Mouse (Mus musculus) brain, embryonic 18.5 days (tissue): Measurements from ENCODE around the gene Crocc.
A peak's percentile ranks its signal among the peaks of the same experiment; 100 is the strongest.

Experiments used
- DNase-seq: peaks from one replicate; pipeline ENCODE4 v3.0.0-alpha.2; 2012; ENCODE audit warnings: low read depth, low spot score

Gene Crocc

DNA sequence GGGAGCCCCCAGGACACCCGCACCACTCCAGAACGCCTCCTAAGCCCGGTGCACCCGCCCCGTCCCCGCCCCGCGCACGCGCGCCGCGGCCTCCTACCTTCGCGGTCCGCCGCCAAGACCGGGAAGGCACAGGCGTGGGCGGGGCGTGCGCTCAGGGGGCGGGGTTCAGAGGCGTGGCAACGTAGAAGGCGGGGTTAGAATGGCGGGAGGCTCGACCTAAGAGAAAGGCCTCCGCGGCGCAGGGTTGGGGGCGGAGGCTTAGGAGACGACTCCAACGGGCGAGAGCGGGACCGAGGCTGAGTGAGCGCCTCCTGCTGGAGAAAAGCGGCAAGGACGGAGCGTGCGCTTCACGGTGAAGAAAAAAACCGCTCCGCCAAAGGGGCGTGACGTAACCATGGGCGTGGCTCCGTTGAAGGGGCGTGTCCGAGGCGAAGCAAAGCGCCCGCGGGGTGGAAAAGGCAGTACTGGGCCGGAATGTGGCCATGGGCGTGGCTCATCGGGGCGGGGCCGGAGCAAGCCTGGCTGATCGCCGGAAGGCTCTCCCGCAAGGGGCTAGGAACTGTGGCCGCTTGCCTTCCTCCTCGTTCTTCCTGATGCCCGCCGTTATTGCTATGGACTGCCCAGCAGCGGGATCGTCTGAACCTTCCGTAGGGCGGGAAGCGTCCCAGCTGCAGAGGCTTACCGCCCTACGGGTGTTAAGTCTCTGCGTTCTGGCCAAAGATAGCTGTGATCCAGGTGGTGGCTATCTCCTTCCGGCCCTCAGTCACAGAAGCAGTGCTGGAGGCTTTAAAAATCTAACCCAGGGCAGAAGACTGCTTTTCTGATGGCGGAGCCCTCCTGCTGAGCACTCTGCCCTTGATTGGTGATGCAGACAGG lies at the start of gene Crocc:
TSS of gene Crocc (minus strand) at position 125 of the 876 bp plus-strand sequence.
- peak; percentile 97 for DNase-seq

DNA sequence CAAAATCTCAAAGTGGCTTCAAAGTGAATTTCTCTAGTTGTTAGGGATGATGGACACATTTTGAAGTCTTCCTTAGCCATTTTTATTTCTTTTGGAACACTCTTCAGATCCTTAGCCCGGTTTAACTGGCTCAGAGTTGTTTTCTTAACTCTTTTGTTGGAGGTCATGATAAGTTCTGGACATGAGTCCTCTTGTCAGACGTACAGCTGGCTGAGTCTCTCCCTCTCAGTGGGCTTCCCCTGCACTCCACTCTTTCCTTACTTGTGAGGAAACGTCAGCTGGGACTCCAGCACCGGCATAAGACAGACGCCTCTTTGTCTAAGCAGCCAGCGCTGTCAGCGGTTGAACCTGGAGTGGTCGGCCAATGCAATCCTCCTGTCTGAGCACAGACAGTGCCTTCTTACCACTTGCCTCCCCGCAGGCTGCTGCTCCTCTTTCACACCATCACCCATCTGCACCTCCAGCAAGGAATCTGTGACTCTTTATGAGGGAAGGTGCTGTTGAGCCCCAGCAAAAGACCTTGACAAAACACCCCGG lies 47.9 kb upstream of the Crocc start:
- no peak for DNase-seq

- DNase-seq, result no peak
These were observed 46.3 kb upstream of the Crocc start for GRCm38 (mm10) chr4:141106526-141107183.

DNA sequence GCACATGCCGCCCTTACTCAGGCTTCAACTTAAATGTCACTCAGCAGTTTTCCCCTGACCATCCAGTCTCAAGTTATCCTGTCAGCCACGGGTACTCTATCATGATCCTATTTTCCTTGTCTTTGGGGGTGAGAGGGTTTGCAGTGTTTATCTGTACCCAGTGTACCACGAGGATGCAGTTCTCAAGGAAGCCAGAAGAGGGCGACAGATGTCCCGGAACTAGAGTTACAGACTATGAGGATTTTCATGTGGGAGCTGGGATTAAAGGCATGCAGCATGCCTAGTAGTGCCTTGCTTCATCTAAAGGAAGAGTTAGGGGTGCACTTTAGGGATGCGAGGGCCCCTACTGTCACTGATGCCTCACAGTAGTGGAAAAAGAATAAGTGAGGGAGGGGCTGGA lies 41.5 kb upstream of the Crocc start:
- no peak for DNase-seq

DNA sequence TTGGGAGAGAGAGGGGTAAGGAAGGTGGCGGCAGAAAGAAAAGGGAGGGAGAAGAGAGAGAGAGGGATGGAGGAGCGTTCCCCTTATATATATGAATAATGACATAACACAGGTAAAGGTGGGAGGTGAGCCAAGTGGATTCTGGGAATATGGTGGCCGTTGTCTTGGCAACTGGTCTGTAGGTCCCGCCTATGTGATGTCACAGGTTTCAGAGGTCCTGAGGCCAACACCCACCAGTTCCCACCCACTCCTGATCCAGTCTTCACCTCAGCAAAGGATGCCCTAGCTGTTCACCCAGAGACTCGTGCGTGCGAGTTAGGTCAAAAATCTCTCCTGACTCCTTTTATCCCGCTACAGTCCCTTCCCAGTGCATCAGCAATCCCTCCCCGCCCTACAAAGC lies 40.9 kb upstream of the Crocc start:
- no peak for DNase-seq

GRCm38 (mm10) chr4:141099956-141100355 lies 39.6 kb upstream of the Crocc start:
- no peak for DNase-seq

- no peak for DNase-seq
These were observed 38.6 kb upstream of the Crocc start for GRCm38 (mm10) chr4:141098935-141099334.

GRCm38 (mm10) chr4:141096710-141097109 lies 36.4 kb upstream of the Crocc start:
- DNase-seq, result no peak

DNA sequence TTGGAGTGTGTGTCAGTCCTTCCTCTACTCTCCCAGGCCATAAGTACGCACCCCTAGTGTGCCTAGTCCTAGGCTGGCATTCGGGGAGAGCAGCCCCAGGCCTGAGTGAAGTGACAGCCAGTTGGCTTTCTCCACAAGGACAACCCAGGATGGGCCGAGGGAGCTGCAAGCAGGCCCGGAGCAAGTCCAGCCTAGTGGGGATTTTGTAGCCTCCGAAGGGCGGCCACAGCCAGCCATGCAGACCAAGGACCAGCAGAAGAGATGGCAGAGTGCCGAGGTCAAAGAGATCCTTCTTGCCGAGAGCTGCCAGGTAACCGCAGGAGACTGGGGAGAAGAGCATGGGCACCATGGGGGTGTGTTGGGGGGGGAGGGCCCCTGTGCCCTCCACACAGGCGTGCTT lies 34.7 kb upstream of the Crocc start:
- DNase-seq, result no peak

GRCm38 (mm10) chr4:141088714-141089113 lies 28.4 kb upstream of the Crocc start:
- DNase-seq, result no peak

- no peak for DNase-seq
These were observed 27.7 kb upstream of the Crocc start, which contains the start of gene Spata21 for GRCm38 (mm10) chr4:141088033-141088432. Spata21 (plus strand) TSS chr4:141088333.

GRCm38 (mm10) chr4:141086862-141087261 lies 26.5 kb upstream of the Crocc start:
- DNase-seq, result no peak

DNA sequence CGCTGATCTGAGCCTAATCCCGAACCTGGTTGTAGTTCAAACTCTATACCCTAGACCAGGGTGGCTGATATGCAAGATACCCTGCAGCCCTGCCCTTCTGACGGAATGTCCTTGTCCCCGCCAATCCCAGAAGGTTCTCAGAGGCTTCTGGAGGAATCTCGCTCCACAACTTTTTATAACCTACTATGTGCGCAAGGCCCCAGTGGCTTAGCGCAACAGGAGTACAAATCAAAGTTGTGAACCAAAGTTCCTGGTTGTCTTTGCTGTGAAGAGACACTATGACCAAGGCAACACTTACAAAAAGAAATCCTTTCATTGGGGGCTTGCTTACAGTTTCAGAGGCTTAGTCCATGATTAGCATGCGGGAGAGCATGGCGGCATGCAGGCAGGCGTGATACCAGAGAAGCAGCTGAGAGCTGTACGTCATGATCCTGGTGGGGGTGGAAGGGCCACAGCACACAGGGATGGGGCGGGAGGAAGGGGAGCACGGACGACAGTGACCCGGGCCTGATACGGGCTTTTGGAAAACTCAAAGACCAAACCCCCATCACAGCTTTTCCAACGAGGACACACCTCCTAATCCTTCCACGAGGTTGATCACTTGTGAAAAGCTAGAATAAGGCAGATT lies 18.3 kb upstream of the Crocc start:
- no peak for DNase-seq

GRCm38 (mm10) chr4:141077681-141078509 lies 17.5 kb upstream of the Crocc start, which contains the start of gene Necap2:
Necap2 (minus strand) TSS chr4:141078357.
- peak; percentile 86 for DNase-seq

GRCm38 (mm10) chr4:141076761-141077506 lies 16.6 kb upstream of the Crocc start:
- DNase-seq, result no peak

DNA sequence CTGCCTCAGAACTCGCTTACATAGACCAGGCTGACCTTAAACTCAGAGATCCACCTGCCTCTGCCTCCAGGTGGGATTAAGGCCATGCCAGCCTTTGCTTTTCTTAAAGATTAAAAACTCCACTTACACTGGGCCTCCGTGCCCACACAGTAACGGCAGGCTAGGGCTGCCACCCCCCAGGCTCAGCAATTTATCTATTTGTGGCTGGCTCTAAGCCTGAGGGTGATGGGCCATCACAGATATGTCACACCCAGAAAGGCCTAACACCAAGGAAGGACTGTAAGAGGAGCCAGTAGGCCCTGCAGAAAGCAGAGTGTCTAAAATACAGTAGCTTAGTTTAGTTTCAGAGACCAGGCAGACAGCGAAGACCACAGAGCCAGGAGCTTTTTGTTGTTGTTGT lies 13.8 kb upstream of the Crocc start:
- DNase-seq, result no peak

- DNase-seq, result no peak
These were observed 13.3 kb upstream of the Crocc start for GRCm38 (mm10) chr4:141073661-141074060.

DNA sequence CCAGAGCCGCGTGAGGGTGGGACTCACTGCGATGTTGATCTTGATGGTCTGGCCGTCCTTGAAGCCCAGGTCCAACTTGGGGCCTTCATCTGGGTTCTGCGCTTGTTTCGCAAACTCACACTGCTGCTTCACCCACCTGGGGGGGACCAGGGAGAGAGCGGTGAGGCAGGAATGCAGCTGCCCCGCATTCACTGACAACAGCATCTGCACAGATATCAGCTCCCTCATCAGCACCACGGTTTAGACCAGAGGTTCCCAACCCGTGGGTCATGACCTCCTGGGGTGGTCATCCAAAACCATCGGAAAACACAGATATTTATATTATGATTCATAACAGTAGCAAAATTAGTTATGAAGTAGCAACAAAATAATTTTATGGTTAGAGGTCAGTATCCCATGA lies 12.2 kb upstream of the Crocc start:
- DNase-seq, result no peak

DNA sequence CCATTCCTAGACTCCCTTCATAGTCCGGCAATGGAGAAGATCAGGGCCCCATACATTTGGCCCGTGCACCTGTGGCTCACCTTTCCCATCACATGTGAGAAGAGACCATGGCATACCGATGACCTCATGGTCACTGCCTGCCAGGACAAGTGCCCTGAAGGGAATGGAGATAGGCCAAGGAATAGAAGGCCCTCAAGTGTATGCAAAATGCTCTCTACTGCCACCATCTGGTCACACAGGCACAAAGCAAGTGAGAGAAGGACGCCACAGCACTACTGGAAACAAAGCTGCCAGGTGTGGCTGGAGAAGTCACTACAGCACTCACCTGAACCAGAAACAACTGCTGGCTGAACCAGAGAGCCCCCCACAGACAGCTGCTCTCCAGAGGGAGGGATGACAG lies 9.4 kb upstream of the Crocc start:
- no peak for DNase-seq

DNA sequence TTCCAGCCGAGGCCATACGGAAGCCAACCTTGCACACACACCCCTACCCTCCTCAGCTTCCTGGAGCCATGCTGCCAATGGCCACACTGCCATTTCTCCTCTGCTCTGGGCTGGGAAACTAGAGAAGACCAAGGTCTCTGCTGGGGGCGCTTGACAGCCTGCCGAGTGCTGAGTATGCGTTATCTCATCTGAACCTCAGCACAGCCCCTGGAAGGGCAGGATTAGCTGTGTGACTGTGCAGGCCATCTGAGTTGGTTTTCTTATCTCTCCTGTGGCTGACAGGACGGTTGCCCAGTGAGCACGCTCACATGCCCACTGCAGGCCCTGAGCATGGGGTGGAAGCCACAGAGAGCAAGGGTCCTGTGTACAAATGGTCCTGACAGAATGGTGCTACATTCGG lies 8.3 kb upstream of the Crocc start:
- DNase-seq, result no peak
